Mouse (Mus musculus) T-helper 1 cell (primary cell): ENCODE measurements around the gene Ube2cbp.

ENCODE experiments used
- in situ Hi-C: fragments of 300-600 bp; cut with MboI, MseI; formaldehyde crosslinking; loops from one replicate; pipeline ENCODE4 v1.15.1; 2025; ENCODE audit warnings: high pct_unique_total_duplicates

The Ube2cbp gene

GRCm38 (mm10) chr9:86324772-86325171 is 140.0 kb downstream of the Ube2cbp start:
- in situ Hi-C loops, result loop anchor here (5.0 kb wide), 1 partner anchor 52 kb away; no protein-coding TSS in a partner anchor

- in situ Hi-C loops, result loop anchor here (5.0 kb wide), 1 partner anchor 47 kb away; no protein-coding TSS in a partner anchor
These were observed 145.1 kb downstream of the Ube2cbp start for GRCm38 (mm10) chr9:86319516-86320140.

GRCm38 (mm10) chr9:86315700-86316099 is 149.1 kb downstream of the Ube2cbp start:
- in situ Hi-C loops, result no loop called here

DNA sequence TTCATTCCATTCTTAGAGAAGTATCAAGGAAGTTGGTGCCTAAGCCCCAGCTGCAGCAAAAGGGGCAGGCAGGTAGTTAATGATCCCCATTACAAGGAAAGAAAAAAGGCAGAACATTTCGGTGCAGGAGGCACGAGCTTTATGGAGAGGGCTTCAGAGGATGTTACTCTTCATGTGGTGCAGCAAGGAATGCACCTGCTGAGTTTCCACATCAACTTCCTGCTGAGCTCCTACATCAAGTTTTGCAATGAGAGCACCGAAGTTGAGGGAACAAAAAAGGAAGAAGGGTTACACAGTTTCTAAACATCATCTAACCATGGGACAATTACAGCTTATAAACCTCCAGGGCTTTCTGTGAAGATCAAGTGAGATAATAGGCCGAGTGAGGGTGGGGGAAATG is 156.1 kb downstream of the Ube2cbp start:
- in situ Hi-C loops, result no loop called here

DNA sequence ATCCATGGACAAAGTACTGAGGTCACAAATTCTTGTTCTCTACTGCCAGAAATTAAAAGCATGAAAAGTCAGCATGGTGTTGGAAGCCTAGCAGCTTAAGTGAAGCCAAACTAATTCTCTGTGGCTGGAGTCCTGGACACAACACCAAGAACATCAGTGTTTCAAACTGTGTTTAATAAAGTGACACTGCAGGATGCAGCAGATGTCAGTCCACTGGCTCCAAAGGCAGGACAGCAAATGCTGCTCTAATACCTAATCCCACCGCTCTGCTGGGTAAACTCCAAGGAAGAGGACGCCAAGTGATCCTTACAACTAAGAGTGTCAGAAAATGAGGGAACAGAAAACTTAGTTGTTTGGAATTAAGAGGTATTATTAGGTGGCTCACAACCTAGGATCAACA is 158.2 kb downstream of the Ube2cbp start:
- in situ Hi-C loops, result no loop called here

DNA sequence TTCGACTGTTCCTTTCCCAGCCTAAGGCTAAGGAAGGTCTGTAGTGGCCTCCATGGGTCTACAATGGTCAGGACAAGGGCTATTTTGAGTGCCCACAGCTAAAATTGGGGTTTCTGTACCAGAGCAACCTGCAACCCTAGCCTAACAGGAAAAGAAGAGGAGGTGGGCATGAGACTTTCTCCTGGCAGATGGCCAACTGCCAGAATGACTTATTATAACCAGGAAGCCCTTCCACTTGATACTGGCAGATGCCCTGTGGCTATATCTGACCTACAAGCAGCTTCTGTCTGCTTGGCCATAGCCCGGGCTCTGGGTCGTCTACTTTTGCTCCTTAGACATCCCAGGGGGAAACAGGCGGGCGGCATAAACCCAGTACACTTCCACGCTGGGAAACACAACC is 163.3 kb downstream of the Ube2cbp start:
- in situ Hi-C loops, result no loop called here

DNA sequence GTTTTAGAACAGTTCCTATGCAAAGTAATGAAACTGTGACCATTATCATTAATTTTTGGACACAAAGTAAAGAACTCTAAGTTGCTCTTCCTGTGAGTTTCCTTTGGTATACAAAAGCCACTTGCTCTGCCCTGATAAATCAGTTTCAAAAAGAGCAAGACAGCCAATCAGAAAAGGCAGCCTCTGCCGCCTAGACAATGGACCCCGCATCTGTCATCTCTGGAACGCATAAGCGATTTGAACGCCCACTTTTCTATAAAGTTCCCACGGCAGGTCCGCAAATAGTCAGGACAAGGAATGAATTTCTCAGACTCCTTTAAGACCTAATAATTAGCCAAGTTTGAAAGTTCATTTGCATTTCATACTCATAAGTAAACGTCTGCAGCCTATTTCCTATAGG is 166.2 kb downstream of the Ube2cbp start:
- in situ Hi-C loops, result no loop called here

DNA sequence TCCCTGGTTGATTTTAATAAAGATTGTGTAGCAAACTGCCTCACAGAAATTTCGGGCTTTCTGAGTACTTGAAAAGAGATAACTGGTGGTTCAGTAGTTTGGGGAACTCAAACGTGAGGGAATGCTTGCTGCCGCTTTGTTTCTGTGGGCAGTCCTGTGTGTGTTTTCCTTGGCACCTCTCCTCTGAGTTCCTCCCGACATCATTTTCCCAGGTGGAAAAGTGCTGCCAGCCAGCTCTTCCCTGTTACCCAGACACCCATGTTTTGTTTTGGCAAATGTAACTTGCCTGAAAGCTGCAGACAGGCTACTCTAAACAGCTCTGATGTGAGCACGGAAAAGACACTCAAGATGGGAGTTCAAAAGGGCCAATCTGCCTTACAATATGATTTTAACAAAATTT is 166.6 kb downstream of the Ube2cbp start:
- in situ Hi-C loops, result no loop called here

GRCm38 (mm10) chr9:86296683-86297638 is 167.8 kb downstream of the Ube2cbp start:
- in situ Hi-C loops, result no loop called here

- in situ Hi-C loops, result no loop called here
These were observed 177.2 kb downstream of the Ube2cbp start for GRCm38 (mm10) chr9:86287570-86287954.

- in situ Hi-C loops, result no loop called here
These were observed 177.8 kb downstream of the Ube2cbp start for GRCm38 (mm10) chr9:86286830-86287569.

DNA sequence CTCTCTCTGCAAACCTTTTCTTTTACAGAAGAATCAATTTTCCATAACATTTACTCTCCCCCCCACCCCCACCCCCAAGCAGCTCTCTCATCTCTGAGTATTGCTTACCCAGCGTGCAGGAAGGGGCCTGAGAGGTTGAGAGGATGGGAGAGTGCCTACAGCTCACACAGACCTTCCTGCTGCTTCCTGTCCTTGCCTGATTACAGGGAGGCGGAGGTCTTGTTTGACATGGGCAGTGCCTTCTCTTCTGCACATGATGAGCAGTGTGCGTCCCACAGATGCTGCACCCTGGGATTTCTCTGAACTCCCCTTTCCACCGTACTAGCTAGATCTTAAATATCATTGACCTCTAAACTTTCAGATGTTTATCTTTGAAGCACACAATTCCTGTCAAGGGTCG is 182.2 kb downstream of the Ube2cbp start:
- in situ Hi-C loops, result no loop called here

DNA sequence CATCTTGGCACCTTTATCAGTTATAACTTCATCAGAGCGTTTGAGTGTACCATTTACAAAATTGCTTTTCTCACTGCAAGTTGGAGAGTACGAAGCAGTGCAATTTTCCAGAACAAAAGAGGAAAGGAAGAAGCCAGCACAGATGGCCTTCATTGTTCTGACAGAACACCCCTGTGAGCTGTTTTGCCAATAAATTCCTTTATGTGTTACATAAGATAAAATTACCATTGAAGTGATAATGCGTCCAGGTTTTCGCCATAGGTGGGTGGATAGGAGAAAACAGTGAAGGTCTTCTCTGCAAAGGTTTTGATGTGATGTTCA is 183.6 kb downstream of the Ube2cbp start:
- in situ Hi-C loops, result no loop called here

DNA sequence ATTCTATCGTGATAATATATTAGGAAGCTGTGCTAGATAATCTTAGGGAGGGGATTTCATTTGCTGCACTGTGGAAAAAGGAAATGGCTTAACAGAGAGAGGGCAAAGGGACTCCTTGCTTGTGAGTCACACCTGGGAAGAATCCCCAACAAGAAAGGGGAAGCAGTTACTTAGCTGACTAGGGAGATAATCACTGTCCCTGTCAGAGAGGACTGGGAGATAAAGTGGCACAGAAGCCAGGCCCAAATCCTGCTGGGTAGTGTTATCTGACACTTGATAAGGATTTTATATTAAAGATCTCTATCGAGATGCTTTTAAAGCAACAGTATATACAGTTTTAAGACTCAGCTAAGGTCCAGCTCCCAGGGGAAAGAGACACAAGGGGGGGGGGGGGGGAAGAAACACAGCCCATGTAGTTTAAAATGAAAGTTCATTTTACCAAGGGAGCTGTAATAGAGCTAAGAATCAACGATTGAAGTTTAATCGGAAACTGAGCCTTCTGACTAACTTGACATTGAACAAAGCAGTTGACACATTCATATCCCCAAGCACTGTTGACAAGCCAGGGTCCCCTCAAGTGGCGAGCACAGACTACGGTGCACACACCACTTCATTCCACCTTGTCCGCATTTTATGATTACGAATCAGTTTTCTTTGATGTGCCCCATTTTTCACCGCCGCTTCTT is 184.1 kb downstream of the Ube2cbp start:
- in situ Hi-C loops, result no loop called here

DNA sequence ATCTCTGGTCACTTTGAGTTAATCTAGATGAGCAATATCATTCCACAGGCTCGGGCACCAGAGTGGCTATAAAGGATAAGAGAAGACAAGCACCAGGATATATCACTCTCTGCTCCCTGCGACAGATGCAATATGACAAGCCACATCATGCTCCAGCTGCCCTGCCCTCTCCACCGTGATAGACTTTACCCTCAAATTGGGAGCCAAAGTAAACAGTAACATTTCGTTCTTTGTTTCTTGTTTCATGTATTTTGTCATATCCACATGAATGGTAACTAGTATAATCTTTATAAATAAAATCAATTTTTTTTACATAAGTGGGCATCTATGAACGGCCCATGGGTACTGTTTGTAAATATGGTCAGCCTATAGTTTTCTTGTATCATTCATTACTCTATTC is 195.2 kb downstream of the Ube2cbp start:
- in situ Hi-C loops, result no loop called here

DNA sequence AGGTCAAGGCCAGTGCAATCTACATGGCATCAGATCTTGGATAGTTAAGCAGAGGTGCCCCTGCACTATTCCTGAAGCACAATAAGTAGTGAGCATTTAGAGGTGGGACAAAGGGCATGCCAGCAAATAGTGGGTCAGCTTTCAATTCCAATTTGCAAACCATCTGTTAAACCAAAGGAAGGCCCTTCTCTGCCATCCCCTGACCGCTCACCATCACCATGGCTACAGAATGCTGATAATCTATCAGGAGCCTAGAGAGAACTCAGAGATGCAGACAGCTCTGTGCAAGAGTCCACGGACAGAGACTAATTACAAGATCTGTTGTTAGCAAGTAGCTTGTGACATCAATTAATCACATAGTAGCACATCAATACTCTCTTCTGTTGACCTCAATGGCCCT is 198.1 kb downstream of the Ube2cbp start:
- in situ Hi-C loops, result no loop called here
